7 mouse cellular contexts compared by ENCODE assay signal in genomic region chr5:33543372-33543771, GRCm38 (mm10).
DNase-seq lines count a peak whose midpoint lies in the region; ATAC-seq and TF ChIP-seq lines count a peak whose summit lies in the region.

No protein-coding gene starts in this region.

- H3K27ac ChIP-seq in MEL (ENCODE audit: control insufficient read depth, low read depth, low read length) = no peak overlapping the region

- peak; percentile 47 to 67; a peak in 3 of 4 replicates for ATAC-seq in hematopoietic stem cell, adult 5-6 weeks (replicated peaks in 1 of 2; ENCODE audit: insufficient read depth in 1 of 2, low FRiP score in 2 of 2, low TSS enrichment in 1 of 2, low read depth in 1 of 2, poor library complexity in 2 of 2, severe bottlenecking in 2 of 2)
- ATAC-seq in megakaryocyte-erythroid progenitor cell, adult 5-6 weeks (replicated peaks; ENCODE audit: low FRiP score, low TSS enrichment, poor library complexity, severe bottlenecking) = peak; percentile 77

- no peak overlapping the region for H3K4me3 ChIP-seq in MEL (ENCODE audit: control insufficient read depth in 1 of 2, insufficient read depth in 1 of 2, low read depth in 2 of 2, low read length in 2 of 2)

- H3K4me1 ChIP-seq in MEL (ENCODE audit: control insufficient read depth in 1 of 2, insufficient read depth in 2 of 2, low read length in 2 of 2) = no peaks in the 10 kb centered on the region; a peak in 1 of 4 replicates

- peak; percentile 91 to 98 (median 97) for TF ChIP-seq CTCF in MEL (IDR thresholded peaks at IDR 0.05 in 2 of 3, conservative IDR thresholded peaks at IDR 0.05 in 1 of 3; ENCODE audit: control insufficient read depth in 1 of 3, insufficient read depth in 1 of 3, low read depth in 2 of 3, low read length in 3 of 3, poor library complexity in 1 of 3, severe bottlenecking in 1 of 3)

- no peaks in the 10 kb centered on the region; a peak in 1 of 4 replicates for H3K27me3 ChIP-seq in MEL (ENCODE audit: control insufficient read depth in 1 of 2, insufficient read depth in 2 of 2, low read length in 2 of 2)

- no peak for TF ChIP-seq POLR2A in MEL (IDR thresholded peaks at IDR 0.05; ENCODE audit: control insufficient read depth in 1 of 2, insufficient read depth in 1 of 2, low read depth in 1 of 2, low read length in 2 of 2, poor library complexity in 1 of 2)

- H3K9ac ChIP-seq in MEL (ENCODE audit: control insufficient read depth, low read depth, low read length, poor library complexity, severe bottlenecking) = no peak overlapping the region

- H3K79me2 ChIP-seq in MEL (ENCODE audit: control insufficient read depth, insufficient read depth, low read length, poor library complexity) = no peaks in the 10 kb centered on the region

- TF ChIP-seq RAD21 in MEL (IDR thresholded peaks at IDR 0.05; ENCODE audit: low read depth, low read length) = peak; percentile 62

- no peak for TF ChIP-seq EP300 in MEL (IDR thresholded peaks at IDR 0.05; ENCODE audit: low read depth in 1 of 2, low read length in 2 of 2)

- H3K36me3 ChIP-seq in MEL (ENCODE audit: control insufficient read depth in 1 of 2, insufficient read depth in 2 of 2, low read length in 2 of 2) = no peaks in the 10 kb centered on the region

- DNase-seq in MEL (ENCODE audit: low read depth, low spot score) = peak; percentile 78
- DNase-seq in adrenal gland, adult 8-10 months = peak; percentile 21
- DNase-seq in embryo, embryonic 9.5 days (ENCODE audit: extremely low spot score) = peak; percentile 68
- peak; percentile 56 to 88 for DNase-seq in layer of hippocampus, postnatal 25 days (ENCODE audit: extremely low spot score in 1 of 2, low spot score in 1 of 2)
- DNase-seq in right cerebral cortex, postnatal 4 days = peak; percentile 78

- H3K9me3 ChIP-seq in MEL (replicated peaks; ENCODE audit: insufficient read depth, low read length) = no peaks in the 10 kb centered on the region

TF ChIP-seq in MEL, 35 proteins besides CTCF, POLR2A, EP300 and RAD21:
- TF ChIP-seq MAZ (IDR thresholded peaks at IDR 0.05; ENCODE audit: low read depth, low read length) (peak; percentile 63; the same call in 1 of the 2 replicates), ELF1 (IDR thresholded peaks at IDR 0.05; ENCODE audit: low read depth, low read length) (no peak), ZKSCAN1 (IDR thresholded peaks at IDR 0.05; ENCODE audit: low read depth, low read length) (no peak), MAFK (IDR thresholded peaks at IDR 0.05; ENCODE audit: borderline replicate concordance, low read depth, low read length) (no peak), RCOR1 (IDR thresholded peaks at IDR 0.05; ENCODE audit: low read depth, low read length) (no peak), CHD2 (IDR thresholded peaks at IDR 0.05; ENCODE audit: low read length) (no peak), KAT2A (conservative IDR thresholded peaks at IDR 0.05; ENCODE audit: low read depth, low read length) (no peak), ETS1 (IDR thresholded peaks at IDR 0.05; ENCODE audit: low read depth, low read length) (no peak), MXI1 (IDR thresholded peaks at IDR 0.05; ENCODE audit: low read depth, low read length) (no peak), SIN3A (IDR thresholded peaks at IDR 0.05; ENCODE audit: low read length) (no peak), SMC3 (IDR thresholded peaks at IDR 0.05; ENCODE audit: low read depth, low read length) (peak; percentile 82), UBTF (IDR thresholded peaks at IDR 0.05; ENCODE audit: borderline replicate concordance, insufficient read depth, low read depth, low read length) (no peak), ZC3H11A (IDR thresholded peaks at IDR 0.05; ENCODE audit: low read depth, low read length) (peak; percentile 49), TBP (IDR thresholded peaks at IDR 0.05; ENCODE audit: low read depth, low read length) (no peak), JUND (IDR thresholded peaks at IDR 0.05; ENCODE audit: low read depth, low read length) (no peak), GABPA (IDR thresholded peaks at IDR 0.05; ENCODE audit: low read depth, low read length) (no peak)
TF ChIP-seq in MEL: peak in this region for 3.

Comparison
In these comparisons a context has a peak if more than half of its experiments do, and no peak if none do; other contexts are left out.
1. DNase-seq: peak in every context shown above with its lines; median percentile 78 in MEL; 78 in right cerebral cortex, postnatal 4 days; 72 in layer of hippocampus, postnatal 25 days; 68 in embryo, embryonic 9.5 days; 21 in adrenal gland, adult 8-10 months.